Mouse (Mus musculus): ENCODE results near the gene Wwc1. TPM values are rescaled to one million over a fixed set of nuclear protein-coding genes. Genes with fewer than 3 reads are reported as not detected.

Gene Wwc1
- polyA plus RNA-seq, 1 experiment from 2014 or later = 2.1 TPM

DNA sequence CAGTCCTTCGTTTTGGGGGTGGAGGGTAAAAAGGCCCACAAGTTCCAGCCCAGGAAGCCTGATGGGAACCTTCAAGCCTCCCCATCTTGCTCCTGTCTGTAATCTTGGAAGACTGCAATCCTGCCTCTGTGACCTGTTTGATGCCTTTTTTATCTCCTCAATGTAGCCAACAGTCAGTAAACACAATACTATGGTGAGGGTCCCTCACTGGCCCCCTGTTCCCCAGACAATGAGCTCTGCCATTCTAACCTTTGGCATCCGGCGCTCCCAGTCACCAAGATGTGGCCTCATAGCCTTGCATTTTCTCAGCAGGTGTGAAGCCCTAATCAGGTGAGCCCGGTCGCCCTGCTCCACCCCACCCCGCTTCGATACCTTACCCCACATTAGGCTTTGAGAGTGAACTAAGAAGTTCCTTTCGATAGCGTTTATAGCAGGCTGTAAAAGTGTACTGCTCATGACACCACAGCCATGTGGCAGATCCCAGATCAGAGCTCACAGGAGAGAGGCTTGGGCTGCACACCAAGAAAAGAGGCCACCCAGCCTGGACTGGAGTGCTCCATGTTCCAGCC, 16.3 kb downstream of the Wwc1 start:
- WGBS = 57% methylated on average over 9 of the region's 9 CpGs
- Histone ChIP-seq H3K27ac (replicated peaks; ENCODE audit: low read depth, low read length) (no peak overlapping the region), H3K36me3 (ENCODE audit: control insufficient read depth, insufficient read depth, low read length) (no peaks in the 10 kb centered on the region; the same call in 1 of the 2 replicates), H3K9ac (ENCODE audit: low read length) (no peak overlapping the region), H3K4me1 (ENCODE audit: control insufficient read depth, insufficient read depth, low read length) (no peaks in the 10 kb centered on the region), H3K4me3 (ENCODE audit: low read depth, low read length) (no peak overlapping the region), H3K4me2 (ENCODE audit: low read depth, severe bottlenecking) (no peak overlapping the region), H3K9me3 (ENCODE audit: control insufficient read depth, low read length) (no peaks in the 10 kb centered on the region), H3K27me3 (ENCODE audit: control insufficient read depth, insufficient read depth, low read length) (no peaks in the 10 kb centered on the region)
- no peak for DNase-seq (ENCODE audit: low spot score)
- ATAC-seq (ENCODE audit: insufficient number of reproducible peaks, low FRiP score, low TSS enrichment, low read depth) = no peak

DNA sequence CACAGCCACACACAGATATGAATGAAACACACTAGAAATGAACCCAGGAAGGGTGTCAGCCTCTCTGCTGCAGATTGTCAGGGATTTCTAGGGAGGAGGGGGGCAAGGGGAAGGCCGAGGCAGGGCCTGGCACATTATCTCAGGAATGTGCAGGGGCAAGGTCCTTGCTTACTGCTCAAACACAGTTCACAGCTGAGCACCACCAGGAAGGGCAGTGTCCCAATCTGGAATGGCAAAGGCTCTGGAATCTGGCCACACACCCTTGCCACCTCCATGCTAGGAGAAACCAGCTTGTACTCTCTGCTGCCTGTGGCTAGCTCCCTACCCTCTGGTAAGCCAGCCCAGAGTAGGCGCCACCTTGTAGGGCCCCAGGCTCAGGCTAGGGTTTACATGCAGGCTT, 16.8 kb downstream of the Wwc1 start:
- Histone ChIP-seq H3K4me1 (ENCODE audit: control insufficient read depth, insufficient read depth, low read length) (no peaks in the 10 kb centered on the region), H3K4me3 (ENCODE audit: low read depth, low read length) (no peak overlapping the region), H3K27me3 (ENCODE audit: control insufficient read depth, insufficient read depth, low read length) (no peaks in the 10 kb centered on the region), H3K4me2 (ENCODE audit: low read depth, severe bottlenecking) (no peak overlapping the region), H3K36me3 (ENCODE audit: control insufficient read depth, insufficient read depth, low read length) (no peaks in the 10 kb centered on the region; the same call in 1 of the 2 replicates), H3K27ac (replicated peaks; ENCODE audit: low read depth, low read length) (no peak overlapping the region), H3K9me3 (ENCODE audit: control insufficient read depth, low read length) (no peaks in the 10 kb centered on the region), H3K9ac (ENCODE audit: low read length) (no peak overlapping the region)
- DNase-seq (ENCODE audit: low spot score) (no peak), ATAC-seq (ENCODE audit: insufficient number of reproducible peaks, low FRiP score, low TSS enrichment, low read depth) (no peak)
- 31% methylated on average over 2 of the region's 2 CpGs for WGBS

DNA sequence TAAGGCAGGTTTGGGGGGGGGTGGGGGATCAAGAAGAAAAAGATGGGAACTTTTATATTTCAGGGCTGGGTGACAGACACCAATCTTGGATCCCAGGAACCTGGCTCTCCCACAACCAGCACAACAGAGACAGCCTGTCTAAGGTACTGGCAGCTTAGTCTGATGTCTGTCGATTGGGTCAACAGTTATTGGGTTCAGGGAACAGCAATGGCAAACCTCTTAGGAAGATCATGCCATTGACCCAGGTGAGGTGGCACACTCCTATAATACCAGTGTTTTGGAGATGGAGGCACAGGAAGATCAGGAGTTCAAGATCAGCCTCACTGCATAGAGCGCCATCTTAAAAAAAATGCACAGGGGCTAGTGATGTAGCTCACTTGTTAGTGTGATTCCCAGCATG, 17.9 kb downstream of the Wwc1 start:
- Histone ChIP-seq H3K9me3 (ENCODE audit: control insufficient read depth, low read length) (no peaks in the 10 kb centered on the region), H3K4me3 (ENCODE audit: low read depth, low read length) (no peak overlapping the region), H3K9ac (ENCODE audit: low read length) (no peak overlapping the region), H3K4me2 (ENCODE audit: low read depth, severe bottlenecking) (no peak overlapping the region), H3K27me3 (ENCODE audit: control insufficient read depth, insufficient read depth, low read length) (no peaks in the 10 kb centered on the region), H3K27ac (replicated peaks; ENCODE audit: low read depth, low read length) (no peak overlapping the region), H3K36me3 (ENCODE audit: control insufficient read depth, insufficient read depth, low read length) (no peaks in the 10 kb centered on the region; the same call in 1 of the 2 replicates), H3K4me1 (ENCODE audit: control insufficient read depth, insufficient read depth, low read length) (no peaks in the 10 kb centered on the region)
- no peak for DNase-seq (ENCODE audit: low spot score)
- WGBS = 93% methylated on average over 2 of the region's 2 CpGs
- no peak for ATAC-seq (ENCODE audit: insufficient number of reproducible peaks, low FRiP score, low TSS enrichment, low read depth)

DNA sequence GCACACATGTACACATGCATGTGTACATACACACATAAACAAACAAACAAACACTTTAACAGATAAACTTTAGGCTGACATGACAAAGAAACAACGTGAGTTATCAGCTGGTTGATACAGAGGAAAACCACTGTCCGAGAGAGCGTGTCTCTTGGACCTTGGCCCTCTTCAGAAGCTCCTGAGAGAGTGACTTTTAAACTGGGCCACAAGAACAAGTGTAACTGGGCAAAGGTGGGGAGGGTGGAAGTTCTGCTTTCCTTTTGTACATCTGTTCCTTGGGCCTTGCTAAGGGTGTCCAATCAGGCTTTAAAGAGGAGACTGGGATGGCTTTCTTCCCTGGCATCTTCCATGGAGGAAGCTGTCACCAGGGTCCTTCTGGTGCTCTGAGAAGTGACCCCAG, 21.1 kb downstream of the Wwc1 start:
- H3K4me3 ChIP-seq (ENCODE audit: low read depth, low read length) = no peak overlapping the region
- no peaks in the 10 kb centered on the region for H3K4me1 ChIP-seq (ENCODE audit: control insufficient read depth, insufficient read depth, low read length)
- no peak overlapping the region for H3K4me2 ChIP-seq (ENCODE audit: low read depth, severe bottlenecking)
- DNase-seq (ENCODE audit: low spot score) = no peak
- no peaks in the 10 kb centered on the region for H3K27me3 ChIP-seq (ENCODE audit: control insufficient read depth, insufficient read depth, low read length)
- no peak overlapping the region for H3K9ac ChIP-seq (ENCODE audit: low read length)
- no peak overlapping the region for H3K27ac ChIP-seq (replicated peaks; ENCODE audit: low read depth, low read length)
- no peaks in the 10 kb centered on the region; the same call in 1 of the 2 replicates for H3K36me3 ChIP-seq (ENCODE audit: control insufficient read depth, insufficient read depth, low read length)
- WGBS = 95% methylated on average over 3 of the region's 3 CpGs
- ATAC-seq (ENCODE audit: insufficient number of reproducible peaks, low FRiP score, low TSS enrichment, low read depth) = no peak
- H3K9me3 ChIP-seq (ENCODE audit: control insufficient read depth, low read length) = no peaks in the 10 kb centered on the region

DNA sequence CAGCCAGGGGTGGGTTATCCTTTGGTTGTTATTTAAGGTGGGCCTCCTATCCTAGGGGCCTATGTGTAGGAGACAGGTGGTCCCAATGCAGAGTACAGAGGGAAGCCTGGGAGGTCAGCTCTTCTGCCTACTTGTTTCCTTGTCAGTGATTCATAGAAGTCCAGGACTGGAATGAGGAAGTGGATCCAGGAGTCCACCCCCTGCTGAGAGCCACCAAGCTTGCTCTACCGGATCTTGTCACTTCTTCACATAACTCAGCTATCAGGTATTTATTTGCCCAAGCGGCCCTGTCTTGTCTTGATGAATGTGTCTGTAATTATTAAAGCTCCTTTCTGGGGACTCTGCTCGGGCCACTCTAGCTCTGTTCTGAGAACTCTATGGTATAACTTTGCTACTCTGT, 24.8 kb downstream of the Wwc1 start:
- WGBS = 59% methylated on average over 3 of the region's 3 CpGs
- Histone ChIP-seq H3K4me1 (ENCODE audit: control insufficient read depth, insufficient read depth, low read length) (no peaks in the 10 kb centered on the region), H3K27ac (replicated peaks; ENCODE audit: low read depth, low read length) (no peak overlapping the region), H3K4me2 (ENCODE audit: low read depth, severe bottlenecking) (no peak overlapping the region), H3K4me3 (ENCODE audit: low read depth, low read length) (no peak overlapping the region), H3K9me3 (ENCODE audit: control insufficient read depth, low read length) (no peaks in the 10 kb centered on the region), H3K27me3 (ENCODE audit: control insufficient read depth, insufficient read depth, low read length) (no peaks in the 10 kb centered on the region), H3K36me3 (ENCODE audit: control insufficient read depth, insufficient read depth, low read length) (no peaks in the 10 kb centered on the region; the same call in 1 of the 2 replicates), H3K9ac (ENCODE audit: low read length) (no peak overlapping the region)
- ATAC-seq (ENCODE audit: insufficient number of reproducible peaks, low FRiP score, low TSS enrichment, low read depth) (no peak), DNase-seq (ENCODE audit: low spot score) (peak; percentile 29)

DNA sequence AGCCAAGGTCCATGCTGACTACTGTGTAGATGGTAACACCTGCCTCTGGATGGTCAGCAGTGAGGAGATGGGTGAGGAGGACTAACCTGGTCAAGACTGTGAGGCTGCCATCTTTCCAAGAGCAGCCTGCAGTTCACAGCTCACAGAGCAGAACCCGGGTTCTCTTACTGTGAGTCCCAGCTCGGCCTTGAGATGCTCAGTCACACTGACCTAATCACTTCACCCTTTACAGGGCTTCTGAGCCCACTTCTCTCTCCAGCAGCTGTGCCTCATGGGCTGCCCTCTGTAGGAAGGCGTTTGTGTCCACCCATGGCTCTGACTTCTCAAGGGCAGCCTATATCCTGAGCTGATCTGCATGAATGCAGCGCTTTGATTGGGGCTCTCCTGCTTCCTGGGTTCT, 27.1 kb downstream of the Wwc1 start:
- Histone ChIP-seq H3K4me3 (ENCODE audit: low read depth, low read length) (no peak overlapping the region), H3K9me3 (ENCODE audit: control insufficient read depth, low read length) (no peaks in the 10 kb centered on the region), H3K27ac (replicated peaks; ENCODE audit: low read depth, low read length) (no peak overlapping the region), H3K9ac (ENCODE audit: low read length) (no peak overlapping the region), H3K4me2 (ENCODE audit: low read depth, severe bottlenecking) (no peak overlapping the region), H3K36me3 (ENCODE audit: control insufficient read depth, insufficient read depth, low read length) (no peaks in the 10 kb centered on the region), H3K27me3 (ENCODE audit: control insufficient read depth, insufficient read depth, low read length) (no peaks in the 10 kb centered on the region), H3K4me1 (ENCODE audit: control insufficient read depth, insufficient read depth, low read length) (no peaks in the 10 kb centered on the region)
- WGBS = 89% methylated on average over 4 of the region's 4 CpGs
- DNase-seq (ENCODE audit: low spot score) = no peak
- no peak for ATAC-seq (ENCODE audit: insufficient number of reproducible peaks, low FRiP score, low TSS enrichment, low read depth)

DNA sequence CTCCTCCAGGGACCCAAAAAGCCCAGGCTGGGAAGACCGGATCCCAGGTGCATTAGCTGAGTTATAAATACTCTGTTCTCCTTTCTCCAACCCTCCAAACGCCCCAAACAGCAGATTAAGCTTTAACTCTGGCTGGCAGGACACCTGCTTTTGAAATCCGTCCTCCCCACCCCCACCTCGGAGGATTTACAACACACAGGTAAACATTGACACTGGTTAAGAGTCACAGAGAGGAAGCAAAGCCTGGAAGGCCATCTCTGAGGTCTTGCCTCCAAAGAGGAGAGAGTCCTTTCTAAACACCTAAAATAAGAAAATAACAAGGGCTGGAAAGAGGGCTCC, 28.6 kb downstream of the Wwc1 start:
- ATAC-seq (ENCODE audit: insufficient number of reproducible peaks, low FRiP score, low TSS enrichment, low read depth) = no peak
- Histone ChIP-seq H3K9me3 (ENCODE audit: control insufficient read depth, low read length) (no peaks in the 10 kb centered on the region), H3K27ac (replicated peaks; ENCODE audit: low read depth, low read length) (no peak overlapping the region), H3K4me3 (ENCODE audit: low read depth, low read length) (no peak overlapping the region), H3K27me3 (ENCODE audit: control insufficient read depth, insufficient read depth, low read length) (no peaks in the 10 kb centered on the region), H3K36me3 (ENCODE audit: control insufficient read depth, insufficient read depth, low read length) (no peaks in the 10 kb centered on the region), H3K9ac (ENCODE audit: low read length) (no peak overlapping the region), H3K4me1 (ENCODE audit: control insufficient read depth, insufficient read depth, low read length) (no peaks in the 10 kb centered on the region), H3K4me2 (ENCODE audit: low read depth, severe bottlenecking) (no peak overlapping the region)
- 40% methylated on average over 4 of the region's 4 CpGs for WGBS
- no peak for DNase-seq (ENCODE audit: low spot score)

DNA sequence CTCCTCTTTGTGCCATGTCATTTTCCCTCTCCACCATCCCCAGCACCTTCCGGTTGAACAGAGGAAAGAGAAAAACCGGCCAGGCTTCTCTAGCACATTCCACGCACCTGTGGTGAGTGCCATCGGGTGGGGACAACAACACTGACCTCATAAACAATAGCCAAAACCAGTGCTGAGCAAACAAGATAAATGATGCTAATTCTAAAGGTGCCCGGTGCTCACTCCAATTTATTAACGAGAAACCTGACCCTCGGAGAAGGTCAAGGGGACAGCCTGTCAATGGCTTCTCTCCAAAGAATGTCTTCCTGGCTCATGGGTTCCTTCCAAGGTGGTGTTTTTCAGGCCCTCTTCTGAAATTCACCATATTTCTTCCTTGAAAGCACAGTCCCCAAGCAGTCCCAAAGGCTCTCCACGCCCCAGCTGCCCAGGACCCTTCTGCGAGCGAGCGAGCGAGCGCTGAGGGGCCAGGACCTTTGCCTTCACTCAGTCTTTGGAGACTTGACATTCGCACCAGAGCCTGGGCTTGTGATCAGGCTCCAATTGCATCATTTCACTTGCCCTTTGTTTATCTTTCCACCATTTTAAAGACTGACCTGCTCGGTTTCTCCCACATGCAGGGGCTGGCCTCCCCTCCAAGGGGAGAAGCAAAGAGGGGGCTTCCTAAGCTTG, 29.1 kb downstream of the Wwc1 start:
- H3K36me3 ChIP-seq (ENCODE audit: control insufficient read depth, insufficient read depth, low read length) = no peaks in the 10 kb centered on the region
- no peaks in the 10 kb centered on the region for H3K27me3 ChIP-seq (ENCODE audit: control insufficient read depth, insufficient read depth, low read length)
- DNase-seq (ENCODE audit: low spot score) (no peak), ATAC-seq (ENCODE audit: insufficient number of reproducible peaks, low FRiP score, low TSS enrichment, low read depth) (no peak)
- no peak overlapping the region for H3K27ac ChIP-seq (replicated peaks; ENCODE audit: low read depth, low read length)
- no peaks in the 10 kb centered on the region for H3K9me3 ChIP-seq (ENCODE audit: control insufficient read depth, low read length)
- WGBS = 69% methylated on average over 15 of the region's 15 CpGs
- H3K4me2 ChIP-seq (ENCODE audit: low read depth, severe bottlenecking) = no peak overlapping the region
- no peak overlapping the region for H3K9ac ChIP-seq (ENCODE audit: low read length)
- H3K4me3 ChIP-seq (ENCODE audit: low read depth, low read length) = no peak overlapping the region
- H3K4me1 ChIP-seq (ENCODE audit: control insufficient read depth, insufficient read depth, low read length) = no peaks in the 10 kb centered on the region

DNA sequence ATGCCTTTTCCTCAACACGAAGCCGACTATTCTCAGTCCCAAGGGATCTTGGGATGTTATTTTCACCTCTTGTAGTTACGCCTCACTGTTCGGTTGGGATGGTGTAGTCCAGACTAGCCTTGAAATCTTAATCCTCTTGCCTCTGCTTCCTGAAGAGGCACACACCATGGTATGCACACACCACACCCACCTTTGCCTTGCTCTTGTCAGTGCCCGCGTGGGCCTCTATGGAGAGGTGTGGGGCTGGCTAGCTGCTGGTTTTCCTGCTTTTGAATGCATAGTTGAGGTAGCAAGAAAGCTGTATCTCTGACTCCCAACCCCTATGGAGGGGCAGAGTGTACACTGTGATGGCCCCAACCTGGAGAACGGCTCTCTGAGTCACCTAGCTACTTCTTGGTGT, 29.9 kb downstream of the Wwc1 start:
- DNase-seq (ENCODE audit: low spot score) (no peak), ATAC-seq (ENCODE audit: insufficient number of reproducible peaks, low FRiP score, low TSS enrichment, low read depth) (no peak)
- no peaks in the 10 kb centered on the region for H3K27me3 ChIP-seq (ENCODE audit: control insufficient read depth, insufficient read depth, low read length)
- H3K4me3 ChIP-seq (ENCODE audit: low read depth, low read length) = no peak overlapping the region
- no peaks in the 10 kb centered on the region for H3K9me3 ChIP-seq (ENCODE audit: control insufficient read depth, low read length)
- no peak overlapping the region for H3K27ac ChIP-seq (replicated peaks; ENCODE audit: low read depth, low read length)
- no peak overlapping the region for H3K9ac ChIP-seq (ENCODE audit: low read length)
- 89% methylated on average over 7 of the region's 7 CpGs for WGBS
- no peak overlapping the region for H3K4me2 ChIP-seq (ENCODE audit: low read depth, severe bottlenecking)
- H3K4me1 ChIP-seq (ENCODE audit: control insufficient read depth, insufficient read depth, low read length) = no peaks in the 10 kb centered on the region
- H3K36me3 ChIP-seq (ENCODE audit: control insufficient read depth, insufficient read depth, low read length) = no peaks in the 10 kb centered on the region
